Mouse (Mus musculus): ENCODE measurements around the gene Gm28576. TPM values are rescaled to one million over a fixed set of nuclear protein-coding genes. Genes with fewer than 3 reads are reported as not detected.
"Not testable (repeated sequence)": the region's sequence is repeated elsewhere in the genome, so short reads cannot be mapped to it uniquely, and the experiment has no call there.

Gm28576 gene
- polyA plus RNA-seq (2016; fragmentation: Nextera tagmentation; extraction: Ambion mirVana) = not detected in 2 replicates

- ATAC-seq (ENCODE audit: low FRiP score); H3K9me3 ChIP-seq (replicated peaks); H3K4me2 ChIP-seq (replicated peaks); H3K27me3 ChIP-seq; H3K4me1 ChIP-seq; H3K36me3 ChIP-seq; H3K4me3 ChIP-seq; H3K27ac ChIP-seq; H3K9ac ChIP-seq: not testable (repeated sequence)
- WGBS = no CpG with 5 or more reads among the region's 8 CpGs
Observed at GRCm38 (mm10) chrY:7722641-7723040, at the start of gene Gm28576. Gene Gm28576, plus strand, starts transcription at chrY:7722941.

Other genes with a start within 250 kb of the Gm28576 start
- not detected in 2 replicates for gene Gm20826, start 84.5 kb upstream of the Gm28576 start, polyA plus RNA-seq (2016; fragmentation: Nextera tagmentation; extraction: Ambion mirVana)

All from hindbrain, embryonic 12.5 days (tissue).